Mouse (Mus musculus) lung, postnatal 0 days (tissue): ENCODE measurements at regions not wholly inside any gene's neighbourhood (a gene's known extent, or its start where the extent isn't known, plus 50 kb on each side); places are given as distances from the start of the nearest gene placed in this dataset.

ENCODE experiments used
- CTCF ChIP-seq: IDR thresholded peaks from 2 replicates; pipeline ENCODE4 v1.5.1; 2016; ENCODE audit warnings: antibody characterized with exemption, mild to moderate bottlenecking
- EP300 ChIP-seq: IDR thresholded peaks from 2 replicates; pipeline ENCODE4 v1.6.1; 2016; ENCODE audit warnings: antibody characterized with exemption, mild to moderate bottlenecking, control low read depth

GRCm38 (mm10) chr7:95688151-95689146 is 482.6 kb upstream of the Tenm4 start:
- TF ChIP-seq CTCF = no peak
- no peak for TF ChIP-seq EP300
